Mouse (Mus musculus) C2C12 (cell line): ENCODE measurements around the gene Slc7a15.

ENCODE experiments used
- CTCF ChIP-seq: IDR thresholded peaks from one replicate; pipeline ENCODE4 v1.5.1; 2011; ENCODE audit not compliant: control insufficient read depth, insufficient read depth, insufficient read length
- MYOD1 ChIP-seq: IDR thresholded peaks from one replicate; pipeline ENCODE4 v1.6.1; 2011; ENCODE audit warnings: low read depth; ENCODE audit not compliant: control insufficient read depth, insufficient read length

DNA sequence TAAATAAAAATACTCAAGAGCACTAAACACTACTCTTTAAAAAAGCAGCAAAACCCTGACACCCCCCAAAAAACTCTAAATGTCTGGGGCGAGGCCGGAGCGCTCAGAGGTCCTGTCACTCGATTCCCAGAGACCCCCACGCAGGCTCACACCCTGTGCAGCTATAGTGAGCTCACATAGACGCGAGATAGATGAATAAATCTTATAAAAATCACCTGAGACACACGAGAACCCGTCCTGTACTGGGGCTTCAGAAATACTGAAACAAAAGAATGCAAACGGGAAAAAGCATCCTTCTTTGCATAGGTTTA lies 42.5 kb upstream of the Slc7a15 start:
- TF ChIP-seq CTCF (no peak), MYOD1 (no peak)
